Mouse (Mus musculus) cerebellum, adult (tissue): ENCODE measurements around the gene Phactr4.
A peak's percentile ranks its signal among the peaks of the same experiment; 100 is the strongest.

Source experiments
- ATAC-seq: cut with Nextera tagmentation; 2 replicates; pipeline ENCODE4 v1.9.2; 2017; ENCODE audit warnings: mild to moderate bottlenecking, moderate library complexity, mixed read lengths; ENCODE audit not compliant: insufficient number of reproducible peaks, low FRiP score, low TSS enrichment

Gene Phactr4

GRCm38 (mm10) chr4:132380965-132381616 lies 41.2 kb downstream of the Phactr4 start:
- no peak for ATAC-seq

GRCm38 (mm10) chr4:132373820-132374219 lies 48.5 kb downstream of the Phactr4 start:
- no peak for ATAC-seq

- ATAC-seq: no peak
Observed at GRCm38 (mm10) chr4:132369953-132370750, 52.1 kb downstream of the Phactr4 start.

GRCm38 (mm10) chr4:132367480-132368201 lies 54.6 kb downstream of the Phactr4 start:
- no peak for ATAC-seq

- no peak for ATAC-seq
Observed at GRCm38 (mm10) chr4:132365450-132366060, 56.7 kb downstream of the Phactr4 start.

- no peak for ATAC-seq
Observed at GRCm38 (mm10) chr4:132363487-132363886, 58.8 kb downstream of the Phactr4 start.

GRCm38 (mm10) chr4:132359510-132359909 lies 62.8 kb downstream of the Phactr4 start:
- ATAC-seq: no peak

- ATAC-seq: no peak
Observed at GRCm38 (mm10) chr4:132356170-132356569, 66.1 kb downstream of the Phactr4 start.

- ATAC-seq: no peak
Observed at GRCm38 (mm10) chr4:132355403-132355802, 66.9 kb downstream of the Phactr4 start.

- no peak for ATAC-seq
Observed at GRCm38 (mm10) chr4:132354571-132354970, 67.7 kb downstream of the Phactr4 start.

- ATAC-seq: peak; percentile 85; the same call in 1 of the 2 replicates
Observed at GRCm38 (mm10) chr4:132353481-132353885, 68.8 kb downstream of the Phactr4 start, which contains the start of gene Rcc1. Gene Rcc1 (minus strand): TSS chr4:132353605.

- ATAC-seq: no peak
Observed at GRCm38 (mm10) chr4:132352739-132353138, 69.5 kb downstream of the Phactr4 start.

GRCm38 (mm10) chr4:132351401-132351800 lies 70.9 kb downstream of the Phactr4 start:
- no peak for ATAC-seq

- ATAC-seq: no peak
Observed at GRCm38 (mm10) chr4:132350854-132351253, 71.4 kb downstream of the Phactr4 start.

GRCm38 (mm10) chr4:132350123-132350740 lies 72.1 kb downstream of the Phactr4 start:
- ATAC-seq: no peak

- no peak for ATAC-seq
Observed at GRCm38 (mm10) chr4:132349495-132350122, 72.7 kb downstream of the Phactr4 start.

- ATAC-seq: no peak
Observed at GRCm38 (mm10) chr4:132346661-132347060, 75.6 kb downstream of the Phactr4 start.

- no peak for ATAC-seq
Observed at GRCm38 (mm10) chr4:132346261-132346660, 76.0 kb downstream of the Phactr4 start.

GRCm38 (mm10) chr4:132345843-132346212 lies 76.5 kb downstream of the Phactr4 start:
- ATAC-seq: no peak
